Mouse (Mus musculus) liver, adult 2 months (tissue): ENCODE data around the gene Elmsan1.

Experiments
- CTCF ChIP-seq: fragments of 200-500 bp; IDR thresholded peaks from 2 replicates; pipeline ENCODE4 v1.5.1; 2011; ENCODE audit warnings: low read depth, low read length, control low read depth
- POLR2A ChIP-seq: fragments of 200-500 bp; IDR thresholded peaks from 2 replicates; pipeline ENCODE4 v1.6.1; 2011; ENCODE audit warnings: low read length, control low read depth; ENCODE audit not compliant: insufficient read depth; ENCODE audit errors: extremely low read depth

GRCm38 (mm10) chr12:84178652-84179445, 39.8 kb downstream of the Elmsan1 start:
- TF ChIP-seq CTCF, result no peak
- TF ChIP-seq POLR2A, result no peak
